Mouse (Mus musculus) R1 (cell line): ENCODE measurements around the gene Ptpn13.

Source experiments
- DNase-seq: peaks from one replicate; pipeline ENCODE4 v3.0.0-alpha.2; 2018; ENCODE audit warnings: low read depth, low spot score

Ptpn13 gene

GRCm38 (mm10) chr5:103647320-103647719 lies 222.3 kb downstream of the Ptpn13 start:
- DNase-seq: no peak
